In the genomic region with DNA sequence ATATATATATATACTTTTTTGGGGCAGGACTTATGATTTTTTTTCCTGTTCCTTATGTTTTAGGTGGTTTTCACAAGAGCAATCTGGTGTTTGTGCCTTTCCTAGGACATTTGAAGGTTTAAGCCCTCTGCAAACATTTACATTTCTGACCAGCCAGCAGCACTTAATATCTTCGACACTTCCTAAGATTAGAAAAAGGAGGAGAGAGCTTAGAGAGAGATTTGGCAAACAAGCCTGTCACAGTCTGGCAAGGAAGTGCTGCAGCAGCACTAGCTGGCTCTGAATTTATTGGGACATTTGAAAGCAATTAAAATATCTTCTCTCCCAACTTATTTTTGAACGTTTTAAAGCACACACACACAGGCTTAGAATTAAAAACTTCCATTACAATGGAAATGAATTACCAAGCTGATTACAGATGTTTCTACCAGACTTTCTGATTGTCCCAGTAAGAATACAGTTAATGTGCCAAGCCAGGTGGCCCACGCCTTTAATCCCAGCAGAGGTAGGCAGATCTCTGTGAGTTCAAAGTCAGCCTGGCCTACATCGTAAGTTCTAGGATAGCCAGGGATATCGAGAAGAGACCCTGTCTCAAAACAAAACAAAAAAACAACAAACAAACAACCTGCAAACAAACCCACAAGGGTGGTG, we compare ENCODE assay signal across 14 mouse cellular contexts. TPM values are rescaled to one million over a fixed set of nuclear protein-coding genes. Genes with fewer than 3 reads are reported as not detected.
A peak's percentile ranks its signal among the peaks of the same experiment; 100 is the strongest.
DNase-seq lines count a peak whose midpoint lies in the region; ATAC-seq and TF ChIP-seq lines count a peak whose summit lies in the region.
"Had no signal": no experiment of that assay in that cellular context is flagged by ENCODE, and none has a peak within 500 bp of the region (broad histone marks: within the 10 kb centered on the region; RNA-seq: fewer than 3 reads in every experiment).

No protein-coding gene starts in this region.

- H3K27me3 ChIP-seq in forebrain, postnatal 0 days (ENCODE audit: insufficient read depth, low read length), result no peaks in the 10 kb centered on the region
- peaks cover 16% of the 10 kb centered on the region; the same call in 1 of the 2 replicates for H3K27me3 ChIP-seq in forebrain, embryonic 13.5 days
- H3K27me3 ChIP-seq in lung, embryonic 14.5 days (ENCODE audit: insufficient read depth, low read length), result no peaks in the 10 kb centered on the region
- no peaks in the 10 kb centered on the region for H3K27me3 ChIP-seq in embryonic facial prominence, embryonic 15.5 days
- H3K27me3 ChIP-seq in liver, embryonic 16.5 days (ENCODE audit: control insufficient read depth, insufficient read depth, low read depth, low read length), result no peaks in the 10 kb centered on the region

- H3K4me3 ChIP-seq in forebrain, postnatal 0 days (ENCODE audit: low read depth, low read length), result no peak overlapping the region
- H3K4me3 ChIP-seq in forebrain, embryonic 13.5 days, result no peak overlapping the region
- H3K4me3 ChIP-seq in lung, embryonic 14.5 days (ENCODE audit: low read depth, low read length), result no peak overlapping the region
- H3K4me3 ChIP-seq in embryonic facial prominence, embryonic 15.5 days (replicated peaks), result no peak overlapping the region
- H3K4me3 ChIP-seq in liver, embryonic 16.5 days (ENCODE audit: low read depth, low read length), result no peak overlapping the region

- no peaks in the 10 kb centered on the region; the same call in 1 of the 2 replicates for H3K4me1 ChIP-seq in forebrain, postnatal 0 days (ENCODE audit: insufficient read depth)
- peaks cover 22% of the 10 kb centered on the region for H3K4me1 ChIP-seq in forebrain, embryonic 13.5 days
- H3K4me1 ChIP-seq in lung, embryonic 14.5 days (ENCODE audit: insufficient read depth), result peaks cover 40% of the 10 kb centered on the region
- peaks cover 39% of the 10 kb centered on the region for H3K4me1 ChIP-seq in embryonic facial prominence, embryonic 15.5 days
- H3K4me1 ChIP-seq in liver, embryonic 16.5 days (ENCODE audit: control insufficient read depth, low read depth, low read length), result peaks cover 55% of the 10 kb centered on the region

- no peak for ATAC-seq in forebrain, postnatal 0 days
- ATAC-seq in forebrain, embryonic 13.5 days, result no peak
- no peak for ATAC-seq in lung, embryonic 14.5 days (ENCODE audit: insufficient read depth)
- ATAC-seq in embryonic facial prominence, embryonic 15.5 days (ENCODE audit: insufficient number of reproducible peaks, low FRiP score, low TSS enrichment, low read depth), result no peak
- ATAC-seq in liver, embryonic 16.5 days (ENCODE audit: low read depth), result no peak
- ATAC-seq: hindbrain, embryonic 16.5 days had no signal

- no peak overlapping the region for H3K9ac ChIP-seq in forebrain, postnatal 0 days
- no peak overlapping the region for H3K9ac ChIP-seq in forebrain, embryonic 13.5 days
- H3K9ac ChIP-seq in lung, embryonic 14.5 days, result no peak overlapping the region
- H3K9ac ChIP-seq in embryonic facial prominence, embryonic 15.5 days, result no peak overlapping the region
- H3K9ac ChIP-seq in liver, embryonic 16.5 days (ENCODE audit: low read depth, low read length), result peak overlapping the region; percentile 40

- WGBS in forebrain, postnatal 0 days, result 66% methylated on average over 5 of the region's 5 CpGs
- WGBS in forebrain, embryonic 13.5 days, result 68% methylated on average over 5 of the region's 5 CpGs
- WGBS in lung, embryonic 14.5 days, result 35% methylated on average over 5 of the region's 5 CpGs
- 45% methylated on average over 5 of the region's 5 CpGs for WGBS in embryonic facial prominence, embryonic 15.5 days
- 42% methylated on average over 5 of the region's 5 CpGs for WGBS in liver, embryonic 16.5 days (ENCODE audit: insufficient replicate concordance)

- H3K27ac ChIP-seq in forebrain, postnatal 0 days (ENCODE audit: low read depth, low read length), result no peak overlapping the region
- H3K27ac ChIP-seq in forebrain, embryonic 13.5 days, result no peak overlapping the region
- peak overlapping the region; percentile 74 for H3K27ac ChIP-seq in lung, embryonic 14.5 days (ENCODE audit: low read depth)
- 0 out of 2 replicates have a peak overlapping the region, but pooled peaks have one; percentile 36 for H3K27ac ChIP-seq in embryonic facial prominence, embryonic 15.5 days (replicated peaks)
- peak overlapping the region; percentile 96 for H3K27ac ChIP-seq in liver, embryonic 16.5 days (ENCODE audit: low read length)

- no peak overlapping the region for H3K4me2 ChIP-seq in forebrain, postnatal 0 days (ENCODE audit: low read depth)
- H3K4me2 ChIP-seq in forebrain, embryonic 13.5 days, result no peak overlapping the region
- peak overlapping the region; percentile 64; the same call in 1 of the 2 replicates for H3K4me2 ChIP-seq in lung, embryonic 14.5 days
- no peak overlapping the region for H3K4me2 ChIP-seq in embryonic facial prominence, embryonic 15.5 days (replicated peaks)
- H3K4me2 ChIP-seq in liver, embryonic 16.5 days (ENCODE audit: low read depth, low read length), result peak overlapping the region; percentile 81

- no peaks in the 10 kb centered on the region for H3K9me3 ChIP-seq in forebrain, postnatal 0 days (ENCODE audit: low read length)
- H3K9me3 ChIP-seq in forebrain, embryonic 13.5 days (replicated peaks), result no peaks in the 10 kb centered on the region
- no peaks in the 10 kb centered on the region for H3K9me3 ChIP-seq in lung, embryonic 14.5 days (ENCODE audit: low read depth, low read length)
- no peaks in the 10 kb centered on the region for H3K9me3 ChIP-seq in embryonic facial prominence, embryonic 15.5 days (replicated peaks)
- no peaks in the 10 kb centered on the region for H3K9me3 ChIP-seq in liver, embryonic 16.5 days (replicated peaks; ENCODE audit: control insufficient read depth, low read length)

- TF ChIP-seq CTCF in forebrain, postnatal 0 days (IDR thresholded peaks at IDR 0.05; ENCODE audit: low read depth), result no peak
- no peak for TF ChIP-seq CTCF in lung, embryonic 14.5 days (IDR thresholded peaks at IDR 0.05; ENCODE audit: low read depth)

- H3K36me3 ChIP-seq in forebrain, postnatal 0 days (ENCODE audit: insufficient read depth), result no peaks in the 10 kb centered on the region
- no peaks in the 10 kb centered on the region for H3K36me3 ChIP-seq in forebrain, embryonic 13.5 days (ENCODE audit: poor library complexity, severe bottlenecking)
- no peaks in the 10 kb centered on the region for H3K36me3 ChIP-seq in lung, embryonic 14.5 days (ENCODE audit: insufficient read depth)
- H3K36me3 ChIP-seq in embryonic facial prominence, embryonic 15.5 days, result no peaks in the 10 kb centered on the region
- H3K36me3 ChIP-seq in liver, embryonic 16.5 days (ENCODE audit: control insufficient read depth, insufficient read depth), result no peaks in the 10 kb centered on the region

- DNase-seq in forebrain, postnatal 0 days, result peak; percentile 37
- peak; percentile 79 for DNase-seq in lung, embryonic 14.5 days
- no peak for DNase-seq in lung, postnatal 14 days
- DNase-seq in T-cell, adult 2 months (ENCODE audit: low spot score), result no peak
- DNase-seq in kidney, adult 11 months, result no peak
- DNase-seq: cerebellum, adult 8-10 months; kidney, postnatal 10 days; layer of hippocampus, adult 9-11 months; left cerebral cortex, postnatal 4 days; right cerebral cortex, postnatal 14 days had no signal

RNA-seq across cellular contexts. Expression of a gene that starts 4.3 kb away (rescaled TPM):
- total RNA-seq in forebrain, postnatal 0 days (2014; rRNA removed), result 3.3 and 3.5 TPM in 2 replicates
- 0.28 and 0.64 TPM in 2 replicates for polyA plus RNA-seq in forebrain, postnatal 0 days (2015; fragmentation: Nextera tagmentation; extraction: Ambion mirVana)
- polyA plus RNA-seq in forebrain, embryonic 13.5 days (2015; fragmentation: Nextera tagmentation; extraction: Ambion mirVana), result 2.5 and 2.6 TPM in 2 replicates
- polyA plus RNA-seq in lung, embryonic 14.5 days (2014; fragmentation: Nextera tagmentation; extraction: Ambion mirVana), result 4.9 and 6.0 TPM in 2 replicates
- 3.9 and 4.1 TPM in 2 replicates for polyA plus RNA-seq in embryonic facial prominence, embryonic 15.5 days (2015; fragmentation: Nextera tagmentation; extraction: Ambion mirVana)
- 4.2 and 5.7 TPM in 2 replicates for polyA plus RNA-seq in liver, embryonic 16.5 days (2015; fragmentation: Nextera tagmentation; extraction: Ambion mirVana)

Comparison
In these comparisons a context has a peak if more than half of its experiments do, and no peak if none do; other contexts are left out.
1. DNase-seq: peak in forebrain, postnatal 0 days (single experiment) and lung, embryonic 14.5 days (single experiment); none in lung, postnatal 14 days (single experiment), T-cell, adult 2 months (single experiment) and kidney, adult 11 months (single experiment).
2. H3K27ac ChIP-seq: peak in lung, embryonic 14.5 days (single experiment), embryonic facial prominence, embryonic 15.5 days (single experiment) and liver, embryonic 16.5 days (single experiment); none in forebrain, postnatal 0 days (single experiment) and forebrain, embryonic 13.5 days (single experiment).
3. H3K4me2 ChIP-seq: peak in lung, embryonic 14.5 days (single experiment) and liver, embryonic 16.5 days (single experiment); none in forebrain, postnatal 0 days (single experiment), forebrain, embryonic 13.5 days (single experiment) and embryonic facial prominence, embryonic 15.5 days (single experiment).